ENCODE assay signal across 14 mouse cellular contexts in the genomic region with DNA sequence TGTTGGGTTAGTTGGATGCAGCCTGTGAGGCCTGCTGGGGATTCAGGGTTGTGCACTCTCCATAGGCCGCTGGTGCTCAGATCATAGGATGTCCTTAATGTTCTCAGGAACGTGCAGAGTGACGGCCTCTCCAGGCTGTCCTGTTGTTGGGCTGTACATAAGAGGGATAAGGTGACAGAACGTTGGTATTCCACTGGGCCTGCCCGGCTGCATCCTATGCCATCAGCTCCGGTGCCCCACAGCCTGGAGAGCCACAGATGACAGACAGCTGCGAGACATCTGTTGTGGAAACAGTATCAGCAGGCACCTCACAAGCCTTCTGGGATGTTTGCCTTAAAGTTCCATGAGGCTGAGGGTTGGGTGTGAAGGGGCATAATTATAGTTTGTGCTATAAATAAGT.
DNase-seq lines count a peak whose midpoint lies in the region; TF ChIP-seq lines count a peak whose summit lies in the region.
"Had no signal": no experiment of that assay in that cellular context is flagged by ENCODE, and none has a peak within 500 bp of the region (broad histone marks: within the 10 kb centered on the region; RNA-seq: fewer than 3 reads in every experiment).

No protein-coding gene starts in this region.

- peak; percentile 47 for DNase-seq in brain, adult 2 months (ENCODE audit: low read depth, low spot score)
- DNase-seq in heart, adult 8-10 months (ENCODE audit: low spot score): peak; percentile 48
- peak; percentile 23 for DNase-seq in heart, postnatal 25 days (ENCODE audit: low spot score)
- DNase-seq in thymus, adult 2 months: no peak
- DNase-seq in layer of hippocampus, adult 9-11 months: no peak
- no peak for DNase-seq in urinary bladder, adult 2 months (ENCODE audit: low spot score)
- DNase-seq: cerebellum, adult 2 months; lung, postnatal 10 days; thymus, postnatal 25 days had no signal

- peaks cover 8% of the 10 kb centered on the region for H3K4me1 ChIP-seq in thymus, adult 2 months (replicated peaks; ENCODE audit: control insufficient read depth, insufficient read depth, low read length)
- H3K4me1 ChIP-seq: neural tube, embryonic 15.5 days had no signal

- TF ChIP-seq CTCF in C2C12 (IDR thresholded peaks at IDR 0.05; ENCODE audit: control insufficient read depth, insufficient read depth, insufficient read length): no peak
- no peak for TF ChIP-seq CTCF in thymus, adult 2 months (IDR thresholded peaks at IDR 0.05; ENCODE audit: borderline replicate concordance, control insufficient read depth, extremely low read depth, insufficient read depth, low read length, poor library complexity)

- H3K36me3 ChIP-seq in C2C12 (ENCODE audit: control insufficient read depth, insufficient read depth): no peaks in the 10 kb centered on the region
- no peaks in the 10 kb centered on the region for H3K36me3 ChIP-seq in thymus, adult 2 months (ENCODE audit: control insufficient read depth, insufficient read depth, low read length)
- H3K36me3 ChIP-seq: hindbrain, embryonic 13.5 days; neural tube, embryonic 15.5 days had no signal

- no peak for TF ChIP-seq POLR2A in thymus, adult 2 months (IDR thresholded peaks at IDR 0.05; ENCODE audit: control insufficient read depth, extremely low read depth, insufficient read depth, low read length, poor library complexity)

- 97% methylated on average over 7 of the region's 7 CpGs for WGBS in thymus, adult 2 months

- intact Hi-C loops in heart, postnatal 25 days (cut with DNase I): no loop called here

- no peaks in the 10 kb centered on the region for H3K79me2 ChIP-seq in C2C12 (ENCODE audit: control insufficient read depth, insufficient read depth)

- H3ac ChIP-seq in C2C12 (ENCODE audit: control insufficient read depth, insufficient read length, low read depth): no peak overlapping the region

- no peaks in the 10 kb centered on the region for H3K79me3 ChIP-seq in C2C12 (ENCODE audit: low read depth)

- no peak overlapping the region for H3K27ac ChIP-seq in thymus, adult 2 months (ENCODE audit: control insufficient read depth, insufficient read depth, low read length)
- H3K27ac ChIP-seq: hindbrain, embryonic 13.5 days; liver, embryonic 14.5 days; neural tube, embryonic 15.5 days had no signal

- no peaks in the 10 kb centered on the region for H3K27me3 ChIP-seq in C2C12 (ENCODE audit: control insufficient read depth, insufficient read depth, insufficient read length)
- no peaks in the 10 kb centered on the region for H3K27me3 ChIP-seq in thymus, adult 2 months (ENCODE audit: control insufficient read depth, insufficient read depth, low read length)
- H3K27me3 ChIP-seq: neural tube, embryonic 15.5 days had no signal

- H3K4me3 ChIP-seq in C2C12 (ENCODE audit: insufficient read depth, poor library complexity, severe bottlenecking): no peak overlapping the region
- H3K4me3 ChIP-seq in thymus, adult 2 months (ENCODE audit: control insufficient read depth, insufficient read depth, low read length): no peak overlapping the region
- H3K4me3 ChIP-seq: erythroblast, embryonic 14.5 days; hindbrain, embryonic 13.5 days; neural tube, embryonic 15.5 days had no signal

TF ChIP-seq in C2C12, 6 proteins besides CTCF, POLR2A, EP300 and RAD21:
- TF ChIP-seq MYOD1 (IDR thresholded peaks at IDR 0.05; ENCODE audit: control insufficient read depth, insufficient read length, low read depth) (peak; percentile 27), MAX (IDR thresholded peaks at IDR 0.05) (no peak)

Comparison
In these comparisons a context has a peak if more than half of its experiments do, and no peak if none do; other contexts are left out.
1. DNase-seq: peak in brain, adult 2 months (single experiment), heart, adult 8-10 months (single experiment) and heart, postnatal 25 days (single experiment); none in thymus, adult 2 months (single experiment), layer of hippocampus, adult 9-11 months (single experiment) and urinary bladder, adult 2 months (single experiment).